Mouse (Mus musculus) heart, postnatal 0 days (tissue): ENCODE measurements at regions not wholly inside any gene's neighbourhood (a gene's known extent, or its start where the extent isn't known, plus 50 kb on each side); places are given as distances from the start of the nearest gene placed in this dataset.

Experiments
- ATAC-seq: fragments of 200-750 bp; cut with Nextera tagmentation; 2 replicates; pipeline ENCODE4 v1.8.0; 2017; ENCODE audit warnings: low read depth, moderate number of reproducible peaks, moderate library complexity; ENCODE audit not compliant: insufficient read depth
- DNase-seq: peaks from one replicate; pipeline ENCODE4 v3.0.0-alpha.2; 2016; ENCODE audit warnings: low spot score
- H3K27ac ChIP-seq: fragments of 300-500 bp; sonication (generic); 2 replicates; pipeline ENCODE4 v1.5.1; 2014; ENCODE audit warnings: low read depth, mild to moderate bottlenecking
- H3K27me3 ChIP-seq: fragments of 300-500 bp; sonication (generic); 2 replicates; pipeline ENCODE4 v1.6.1; 2014; ENCODE audit warnings: low read length, mixed read lengths; ENCODE audit not compliant: control insufficient read depth, insufficient read depth
- H3K36me3 ChIP-seq: fragments of 300-500 bp; sonication (generic); replicated peaks from 2 replicates; pipeline ENCODE4 v1.6.1; 2014; ENCODE audit warnings: low read length, mixed read lengths; ENCODE audit not compliant: control insufficient read depth, insufficient read depth
- H3K4me1 ChIP-seq: fragments of 300-500 bp; sonication (generic); 2 replicates; pipeline ENCODE4 v1.6.1; 2014; ENCODE audit warnings: antibody characterized with exemption; ENCODE audit not compliant: control insufficient read depth, insufficient read depth
- H3K4me2 ChIP-seq: fragments of 300-500 bp; sonication (generic); 2 replicates; pipeline ENCODE4 v1.6.1; 2014; ENCODE audit warnings: low read depth, mild to moderate bottlenecking, low read length, moderate library complexity
- H3K4me3 ChIP-seq: fragments of 300-500 bp; sonication (generic); 2 replicates; pipeline ENCODE4 v1.5.1; 2014; ENCODE audit warnings: low read depth, low read length
- H3K9ac ChIP-seq: fragments of 300-500 bp; sonication (generic); replicated peaks from 2 replicates; pipeline ENCODE4 v1.6.1; 2014; ENCODE audit warnings: low read depth, low read length, mixed read lengths
- H3K9me3 ChIP-seq: fragments of 300-500 bp; sonication (generic); replicated peaks from 2 replicates; pipeline ENCODE4 v1.6.1; 2016; ENCODE audit warnings: low read length; ENCODE audit not compliant: control insufficient read depth
- CTCF ChIP-seq: IDR thresholded peaks from 2 replicates; pipeline ENCODE4 v1.5.1; 2016; ENCODE audit warnings: antibody characterized with exemption, control low read depth, low read depth
- EP300 ChIP-seq: IDR thresholded peaks from 2 replicates; pipeline ENCODE4 v1.6.1; 2016; ENCODE audit warnings: antibody characterized with exemption, low read depth
- WGBS: fragments of 180-500 bp; shearing (Covaris S2); extraction: QIAGEN DNeasy Blood & Tissue Kit; methylation state at CpG from one replicate; pipeline ENCODE4 v1.1.7; 2014; 5-methylcytosine and 5-hydroxymethylcytosine counted together

DNA sequence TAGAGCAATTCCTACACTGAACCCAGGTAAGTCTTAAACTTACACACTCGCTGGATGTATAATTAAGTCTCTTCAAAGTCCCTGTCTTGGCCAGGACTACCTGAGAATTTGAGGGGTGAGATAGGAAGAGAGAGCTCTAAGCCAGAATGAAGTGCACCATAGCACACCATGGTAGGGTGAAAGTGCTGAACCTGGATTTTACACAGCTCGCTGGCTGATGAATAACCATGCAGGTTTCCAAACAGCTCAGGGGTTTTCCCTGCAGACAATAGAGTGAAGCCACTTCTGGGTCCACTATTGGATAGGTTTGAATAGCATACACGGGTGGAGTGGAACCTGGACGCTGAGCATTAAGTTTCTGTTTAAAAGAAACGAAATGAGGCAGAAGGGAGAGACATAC lies 180.7 kb upstream of the Plxna2 start:
- no peaks in the 10 kb centered on the region for H3K27me3 ChIP-seq
- H3K9me3 ChIP-seq, result no peaks in the 10 kb centered on the region
- H3K36me3 ChIP-seq, result no peaks in the 10 kb centered on the region
- H3K4me2 ChIP-seq, result no peak overlapping the region
- no peak overlapping the region for H3K9ac ChIP-seq
- 82% methylated on average over 5 of the region's 5 CpGs for WGBS
- H3K4me1 ChIP-seq, result no peaks in the 10 kb centered on the region
- H3K27ac ChIP-seq, result no peak overlapping the region
- no peak for TF ChIP-seq CTCF
- H3K4me3 ChIP-seq, result no peak overlapping the region
- ATAC-seq, result no peak
- no peak for DNase-seq

DNA sequence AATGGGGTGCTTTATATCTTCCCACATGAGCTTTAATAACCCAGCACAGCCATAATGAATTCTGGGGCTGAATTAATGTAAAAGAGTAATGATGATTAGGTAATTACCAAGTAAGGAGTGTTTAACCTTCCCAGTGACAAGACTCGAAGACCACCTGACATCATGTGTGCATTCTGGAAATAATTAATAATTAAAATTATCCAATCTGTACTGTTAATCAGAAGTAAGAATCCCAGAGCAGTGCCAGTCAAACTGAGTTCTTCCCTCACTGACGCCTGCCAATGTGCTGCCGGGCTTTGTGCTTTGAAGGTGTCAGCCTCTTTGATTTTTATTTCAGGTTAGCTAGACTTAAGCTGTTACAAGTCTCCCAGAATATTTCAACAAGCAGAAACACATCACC lies 183.0 kb upstream of the Plxna2 start:
- no peak for ATAC-seq
- no peaks in the 10 kb centered on the region for H3K9me3 ChIP-seq
- 67% methylated on average over 3 of the region's 3 CpGs for WGBS
- no peak for TF ChIP-seq EP300
- no peak for TF ChIP-seq CTCF
- H3K4me2 ChIP-seq, result no peak overlapping the region
- DNase-seq, result no peak
- no peaks in the 10 kb centered on the region for H3K27me3 ChIP-seq
- H3K4me3 ChIP-seq, result no peak overlapping the region
- no peak overlapping the region for H3K27ac ChIP-seq
- H3K4me1 ChIP-seq, result no peaks in the 10 kb centered on the region
- no peak overlapping the region for H3K9ac ChIP-seq
- H3K36me3 ChIP-seq, result no peaks in the 10 kb centered on the region

DNA sequence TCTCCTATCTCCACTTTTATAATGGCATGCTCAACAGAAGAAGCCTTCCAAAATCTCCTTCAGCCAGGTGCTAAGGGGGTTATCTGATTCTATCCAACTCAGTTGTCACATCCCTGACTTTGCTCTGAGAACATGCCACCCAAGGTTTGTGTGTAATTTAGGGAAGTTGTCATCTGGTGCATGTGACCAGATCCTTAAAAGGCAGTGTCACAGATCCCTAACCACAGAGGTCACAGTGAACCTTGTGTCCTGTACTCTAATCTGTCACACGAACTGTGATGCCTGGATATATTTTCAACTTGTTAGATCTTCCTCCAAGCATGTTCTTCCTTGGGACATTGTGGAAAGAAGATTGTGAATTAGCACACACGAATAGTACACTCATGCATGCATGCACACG lies 189.4 kb upstream of the Plxna2 start:
- Histone ChIP-seq H3K4me2 (no peak overlapping the region), H3K4me1 (0 out of 2 replicates have a peak, but pooled peaks cover 5% of the 10 kb centered on the region), H3K27ac (no peak overlapping the region), H3K9ac (no peak overlapping the region), H3K9me3 (no peaks in the 10 kb centered on the region), H3K4me3 (no peak overlapping the region), H3K36me3 (no peaks in the 10 kb centered on the region), H3K27me3 (no peaks in the 10 kb centered on the region)
- DNase-seq (no peak), ATAC-seq (no peak)
- 69% methylated on average over 3 of the region's 3 CpGs for WGBS
- TF ChIP-seq EP300, result no peak
- no peak for TF ChIP-seq CTCF

DNA sequence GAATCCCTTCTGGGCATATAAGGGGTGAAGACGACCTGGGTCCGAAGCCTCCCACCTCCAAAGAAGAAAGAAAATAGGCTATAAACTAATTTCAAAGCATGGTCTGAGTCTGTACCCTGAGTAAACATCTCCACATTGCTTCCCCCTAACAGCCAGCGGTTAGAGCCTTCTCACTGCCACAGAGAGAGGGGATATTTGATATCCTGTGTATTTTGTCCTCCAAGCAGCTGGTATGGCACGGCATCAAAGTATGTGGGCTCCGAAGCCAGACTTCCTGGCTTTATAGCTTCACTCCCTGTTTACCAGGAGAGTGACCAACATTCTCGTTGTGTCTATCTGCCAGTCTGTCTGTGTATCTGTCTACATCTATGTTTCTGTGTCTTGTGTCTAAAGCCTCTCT lies 191.7 kb upstream of the Plxna2 start:
- no peak for TF ChIP-seq CTCF
- TF ChIP-seq EP300, result no peak
- Histone ChIP-seq H3K9ac (no peak overlapping the region), H3K27me3 (no peaks in the 10 kb centered on the region), H3K36me3 (no peaks in the 10 kb centered on the region), H3K4me2 (no peak overlapping the region), H3K4me1 (0 out of 2 replicates have a peak, but pooled peaks cover 5% of the 10 kb centered on the region), H3K9me3 (no peaks in the 10 kb centered on the region), H3K4me3 (no peak overlapping the region), H3K27ac (no peak overlapping the region)
- ATAC-seq (no peak), DNase-seq (no peak)
- 67% methylated on average over 6 of the region's 6 CpGs for WGBS

DNA sequence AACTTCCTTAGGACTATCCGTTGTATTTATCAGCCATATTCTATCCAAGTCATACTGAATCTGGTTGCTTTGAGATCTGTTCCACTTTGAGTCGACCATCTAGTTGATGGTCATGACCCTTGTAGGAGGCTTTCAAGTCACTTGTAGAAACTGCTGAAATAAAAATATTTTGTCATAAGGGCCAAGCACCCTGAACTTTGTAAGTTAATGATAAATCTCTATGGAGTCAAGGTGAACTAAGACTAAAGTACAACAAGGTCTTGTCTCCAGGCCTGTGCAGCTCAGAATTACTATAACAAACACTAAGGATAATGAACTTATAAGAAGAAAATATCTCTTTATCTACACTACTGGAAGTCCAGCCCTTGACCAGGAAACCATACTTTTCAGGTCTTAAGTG lies 193.8 kb upstream of the Plxna2 start:
- DNase-seq (no peak), ATAC-seq (no peak)
- Histone ChIP-seq H3K36me3 (no peaks in the 10 kb centered on the region), H3K4me3 (no peak overlapping the region), H3K9me3 (no peaks in the 10 kb centered on the region), H3K4me1 (0 out of 2 replicates have a peak, but pooled peaks cover 5% of the 10 kb centered on the region), H3K27ac (no peak overlapping the region), H3K27me3 (no peaks in the 10 kb centered on the region), H3K9ac (no peak overlapping the region), H3K4me2 (no peak overlapping the region)
- 83% methylated on average over 2 of the region's 2 CpGs for WGBS
- TF ChIP-seq EP300, result no peak
- no peak for TF ChIP-seq CTCF

DNA sequence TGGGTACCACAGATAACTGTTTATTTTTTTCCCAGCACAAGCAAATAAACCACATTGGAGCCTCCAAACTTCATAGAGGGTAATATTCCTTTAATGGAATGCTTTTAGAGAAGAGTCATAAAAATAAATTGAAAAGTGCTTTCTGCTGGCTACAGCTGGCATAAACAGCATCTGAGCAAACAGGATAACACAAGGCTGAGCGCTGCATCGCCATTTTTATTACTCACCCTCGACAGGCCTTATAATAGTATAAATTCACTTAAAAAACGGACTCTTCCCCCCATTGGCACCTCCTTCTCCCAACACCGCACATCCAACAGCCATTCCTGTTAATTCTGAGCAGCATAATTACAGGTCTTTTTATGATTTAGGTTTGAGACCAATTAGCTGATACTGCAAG lies 205.8 kb upstream of the Plxna2 start:
- TF ChIP-seq EP300 (no peak), CTCF (no peak)
- 72% methylated on average over 5 of the region's 5 CpGs for WGBS
- no peak overlapping the region for H3K27ac ChIP-seq
- no peak overlapping the region for H3K4me3 ChIP-seq
- H3K9me3 ChIP-seq, result no peaks in the 10 kb centered on the region
- ATAC-seq (no peak), DNase-seq (no peak)
- no peaks in the 10 kb centered on the region for H3K27me3 ChIP-seq
- no peaks in the 10 kb centered on the region for H3K36me3 ChIP-seq
- H3K4me2 ChIP-seq, result no peak overlapping the region
- H3K4me1 ChIP-seq, result no peaks in the 10 kb centered on the region
- H3K9ac ChIP-seq, result no peak overlapping the region
